Comparison of ENCODE assay signal across 8 mouse cellular contexts in genomic region chr17:29093961-29094309, GRCm38 (mm10). TPM values are rescaled to one million over a fixed set of nuclear protein-coding genes. Genes with fewer than 3 reads are reported as not detected.
A peak's percentile ranks its signal among the peaks of the same experiment; 100 is the strongest.
DNase-seq lines count a peak whose midpoint lies in the region; ATAC-seq and TF ChIP-seq lines count a peak whose summit lies in the region.

No protein-coding gene starts in this region.

- no peak for DNase-seq in heart, embryonic 10.5 days (ENCODE audit: low spot score)
- DNase-seq in heart, postnatal 25 days (ENCODE audit: low spot score) = no peak
- DNase-seq in CH12.LX (ENCODE audit: extremely low read depth) = no peak
- DNase-seq in urinary bladder, adult 2 months (ENCODE audit: low spot score) = no peak
- DNase-seq in right cerebral cortex, adult 18-20 months = no peak
- DNase-seq in layer of hippocampus, postnatal 36 days = no peak

- in situ Hi-C loops in CH12.LX (cut with MboI; ENCODE audit: low pct_ligation_motif_present, low pct_unique_long_range_greater_than_20kb, low sequenced_read_pairs) = loop anchor here (5.0 kb wide), 1 partner anchor 47 kb away; no protein-coding TSS in a partner anchor

- TF ChIP-seq POLR2A in CH12.LX (IDR thresholded peaks at IDR 0.05; ENCODE audit: low read depth, low read length) = no peak

- intact Hi-C loops in heart, postnatal 25 days (cut with DNase I) = loop anchor here (2.0 kb wide), 1 partner anchor 15 kb away; no protein-coding TSS in a partner anchor

- H3K4me2 ChIP-seq in CH12.LX (ENCODE audit: insufficient read depth, low read depth, poor library complexity, severe bottlenecking) = no peak overlapping the region
- H3K4me2 ChIP-seq in forebrain, embryonic 12.5 days = peak overlapping the region; percentile 59
- H3K4me2 ChIP-seq in liver, embryonic 12.5 days = peak overlapping the region; percentile 89

- no peak for TF ChIP-seq CTCF in CH12.LX (conservative IDR thresholded peaks at IDR 0.05 in 1 of 2, IDR thresholded peaks at IDR 0.05 in 1 of 2; ENCODE audit: low read depth in 2 of 2, low read length in 2 of 2)

- peaks cover 6% of the 10 kb centered on the region for H3K36me3 ChIP-seq in heart, embryonic 10.5 days
- peaks cover 26 to 33% of the 10 kb centered on the region in 2 experiments for H3K36me3 ChIP-seq in CH12.LX (replicated peaks in 1 of 2; ENCODE audit: control insufficient read depth in 1 of 2, insufficient read depth in 1 of 2, low read length in 1 of 2)
- no peaks in the 10 kb centered on the region for H3K36me3 ChIP-seq in forebrain, embryonic 12.5 days (replicated peaks)
- H3K36me3 ChIP-seq in liver, embryonic 12.5 days = no peaks in the 10 kb centered on the region

- WGBS in heart, embryonic 10.5 days = under 1% methylated on average over 24 of the region's 24 CpGs
- under 1% methylated on average over 24 of the region's 24 CpGs for WGBS in forebrain, embryonic 12.5 days
- WGBS in liver, embryonic 12.5 days (ENCODE audit: insufficient replicate concordance) = 2% methylated on average over 24 of the region's 24 CpGs

- no peaks in the 10 kb centered on the region for H3K9me3 ChIP-seq in heart, embryonic 10.5 days
- H3K9me3 ChIP-seq in CH12.LX (replicated peaks; ENCODE audit: low read length) = no peaks in the 10 kb centered on the region
- H3K9me3 ChIP-seq in forebrain, embryonic 12.5 days = no peaks in the 10 kb centered on the region
- H3K9me3 ChIP-seq in liver, embryonic 12.5 days (replicated peaks) = no peaks in the 10 kb centered on the region

- H3K79me2 ChIP-seq in CH12.LX (replicated peaks; ENCODE audit: control insufficient read depth, extremely low read depth, insufficient read depth, poor library complexity, severe bottlenecking) = peaks cover 53% of the 10 kb centered on the region

- dilution Hi-C loops in CH12.LX (cut with MboI; ENCODE audit: extremely low pct_ligation_motif_present, extremely low pct_unique_long_range_greater_than_20kb, low sequenced_read_pairs) = no loop called here

- TF ChIP-seq EP300 in CH12.LX (IDR thresholded peaks at IDR 0.05; ENCODE audit: low read length) = no peak

- H3K4me1 ChIP-seq in heart, embryonic 10.5 days = peaks cover 26% of the 10 kb centered on the region
- peaks cover 10 to 49% of the 10 kb centered on the region in 2 experiments; a peak in 3 of 4 replicates for H3K4me1 ChIP-seq in CH12.LX (ENCODE audit: control insufficient read depth in 1 of 2, insufficient read depth in 2 of 2)
- H3K4me1 ChIP-seq in forebrain, embryonic 12.5 days = peaks cover 22% of the 10 kb centered on the region
- H3K4me1 ChIP-seq in liver, embryonic 12.5 days = peaks cover 38% of the 10 kb centered on the region

- H3K27me3 ChIP-seq in heart, embryonic 10.5 days (ENCODE audit: insufficient read depth, poor library complexity, severe bottlenecking) = peaks cover 62% of the 10 kb centered on the region
- no peaks in the 10 kb centered on the region for H3K27me3 ChIP-seq in CH12.LX (replicated peaks)
- H3K27me3 ChIP-seq in forebrain, embryonic 12.5 days = peaks cover 56% of the 10 kb centered on the region
- H3K27me3 ChIP-seq in liver, embryonic 12.5 days (replicated peaks) = peaks cover 55% of the 10 kb centered on the region

- H3K27ac ChIP-seq in heart, embryonic 10.5 days = peak overlapping the region; percentile 85
- H3K27ac ChIP-seq in CH12.LX (ENCODE audit: insufficient read depth, low read depth) = peak overlapping the region; percentile 73
- no peak overlapping the region for H3K27ac ChIP-seq in forebrain, embryonic 12.5 days
- H3K27ac ChIP-seq in liver, embryonic 12.5 days = no peak overlapping the region

- H3K4me3 ChIP-seq in heart, embryonic 10.5 days = peak overlapping the region; percentile 64
- peak overlapping the region; percentile 70 to 84 (median 77) for H3K4me3 ChIP-seq in CH12.LX (replicated peaks in 1 of 3; ENCODE audit: low read depth in 2 of 3, low read length in 2 of 3, poor library complexity in 1 of 3)
- peak overlapping the region; percentile 42 for H3K4me3 ChIP-seq in forebrain, embryonic 12.5 days (replicated peaks)
- H3K4me3 ChIP-seq in liver, embryonic 12.5 days = peak overlapping the region; percentile 59

- H3K9ac ChIP-seq in CH12.LX (ENCODE audit: insufficient read depth, low read depth) = peak overlapping the region; percentile 89
- peak overlapping the region; percentile 49 for H3K9ac ChIP-seq in forebrain, embryonic 12.5 days
- H3K9ac ChIP-seq in liver, embryonic 12.5 days = peak overlapping the region; percentile 61; the same call in 1 of the 2 replicates

- ATAC-seq in forebrain, embryonic 12.5 days (ENCODE audit: low FRiP score) = no peak; the same call in 1 of the 2 replicates
- peak; percentile 27 for ATAC-seq in liver, embryonic 12.5 days

- no peak; the same call in 1 of the 2 replicates for TF ChIP-seq RAD21 in CH12.LX (IDR thresholded peaks at IDR 0.05; ENCODE audit: low read depth, low read length)

TF ChIP-seq in CH12.LX, 34 proteins besides CTCF, POLR2A, EP300 and RAD21:
- TF ChIP-seq MAFK (IDR thresholded peaks at IDR 0.05; ENCODE audit: insufficient replicate concordance, low read length) (no peak), MXI1 (IDR thresholded peaks at IDR 0.05; ENCODE audit: low read depth, low read length) (no peak), GABPA (IDR thresholded peaks at IDR 0.05; ENCODE audit: insufficient replicate concordance, low read depth, low read length) (no peak), CHD2 (IDR thresholded peaks at IDR 0.05; ENCODE audit: low read length) (no peak), HCFC1 (IDR thresholded peaks at IDR 0.05; ENCODE audit: low read depth, low read length) (no peak), NELFE (IDR thresholded peaks at IDR 0.05; ENCODE audit: low read depth, low read length) (no peak), MEF2A (IDR thresholded peaks at IDR 0.05; ENCODE audit: borderline replicate concordance, low read depth, low read length) (no peak), CHD1 (IDR thresholded peaks at IDR 0.05; ENCODE audit: low read depth, low read length) (no peak), ELF1 (IDR thresholded peaks at IDR 0.05; ENCODE audit: low read depth, low read length) (no peak), SIN3A (IDR thresholded peaks at IDR 0.05; ENCODE audit: low read length) (no peak), IRF4 (IDR thresholded peaks at IDR 0.05; ENCODE audit: low read depth, low read length) (no peak), ZNF384 (IDR thresholded peaks at IDR 0.05; ENCODE audit: low read depth, low read length) (no peak), USF1 (IDR thresholded peaks at IDR 0.05; ENCODE audit: low read depth, low read length) (no peak), ZMIZ1 (IDR thresholded peaks at IDR 0.05; ENCODE audit: low read depth, low read length) (no peak), ZC3H11A (IDR thresholded peaks at IDR 0.05; ENCODE audit: low read depth, low read length) (no peak)

RNA-seq across cellular contexts. Expression of gene Cdkn1a, which starts 3.2 kb away (rescaled TPM):
- 31.3 and 33.1 TPM in 2 replicates for polyA plus RNA-seq in heart, embryonic 10.5 days (2016; fragmentation: Nextera tagmentation; extraction: Ambion mirVana)
- total RNA-seq in heart, postnatal 25 days (2021) = 100 to 1,000 TPM in 1 of 2 experiments, 10 to 100 TPM in 1; 30.1 to 102 TPM
- total RNA-seq in CH12.LX (2012; rRNA removed) (25.3 and 37.5 TPM in 2 replicates), CH12.LX (2014; rRNA removed) (9.1 and 10.6 TPM in 2 replicates)
- polyA plus RNA-seq in CH12.LX (2012; ENCODE audit: insufficient read length, low read depth) = 55.0 and 59.1 TPM in 2 replicates
- polyA plus RNA-seq in forebrain, embryonic 12.5 days (2016; fragmentation: Nextera tagmentation; extraction: Ambion mirVana) = 29.6 and 34.0 TPM in 2 replicates
- polyA plus RNA-seq in liver, embryonic 12.5 days (2016; fragmentation: Nextera tagmentation; extraction: Ambion mirVana) = 8.3 and 9.6 TPM in 2 replicates
- polyA plus RNA-seq in urinary bladder, adult 2 months (2012; rRNA removed) = 39.8 and 42.3 TPM in 2 replicates
- 10 to 100 TPM; 12.9 to 16.7 TPM for total RNA-seq in layer of hippocampus, postnatal 36 days (2021)

RNA-seq across cellular contexts. Expression of gene Rab44, which starts 20.0 kb away (rescaled TPM):
- polyA plus RNA-seq in heart, embryonic 10.5 days (2016; fragmentation: Nextera tagmentation; extraction: Ambion mirVana) = 0.23 and 0.48 TPM in 2 replicates
- total RNA-seq in heart, postnatal 25 days (2021) = under 1 TPM; 0.13 to 0.39 TPM
- total RNA-seq in CH12.LX (2012; rRNA removed) (0.17 and 0.34 TPM in 2 replicates), CH12.LX (2014; rRNA removed) (0.12 TPM in 1 of 2 replicates, not detected in the other)
- polyA plus RNA-seq in CH12.LX (2012; ENCODE audit: insufficient read length, low read depth) = 0.30 TPM in 1 of 2 replicates, not detected in the other
- 0.09 TPM in 1 of 2 replicates, not detected in the other for polyA plus RNA-seq in forebrain, embryonic 12.5 days (2016; fragmentation: Nextera tagmentation; extraction: Ambion mirVana)
- 5.0 and 5.4 TPM in 2 replicates for polyA plus RNA-seq in liver, embryonic 12.5 days (2016; fragmentation: Nextera tagmentation; extraction: Ambion mirVana)
- 1.5 and 1.9 TPM in 2 replicates for polyA plus RNA-seq in urinary bladder, adult 2 months (2012; rRNA removed)
- total RNA-seq in layer of hippocampus, postnatal 36 days (2021) = not detected

Comparison
In these comparisons a context has a peak if more than half of its experiments do, and no peak if none do; other contexts are left out.
1. H3K27ac ChIP-seq: peak in heart, embryonic 10.5 days (single experiment) and CH12.LX (single experiment); none in forebrain, embryonic 12.5 days (single experiment) and liver, embryonic 12.5 days (single experiment).
2. Peak in every context shown above with its lines, with median percentiles within 50 percentile points of each other: H3K4me3 ChIP-seq and H3K9ac ChIP-seq.